Mouse (Mus musculus): ENCODE measurements around the gene Synj2. TPM values are rescaled to one million over a fixed set of nuclear protein-coding genes. Genes with fewer than 3 reads are reported as not detected.

The Synj2 gene
- total RNA-seq, 2 experiments from 2014 or later: 64.0 to 66.9 TPM

- no peak for DNase-seq
Observed at GRCm38 (mm10) chr17:5935680-5936079, 5.4 kb upstream of the Synj2 start.

DNA sequence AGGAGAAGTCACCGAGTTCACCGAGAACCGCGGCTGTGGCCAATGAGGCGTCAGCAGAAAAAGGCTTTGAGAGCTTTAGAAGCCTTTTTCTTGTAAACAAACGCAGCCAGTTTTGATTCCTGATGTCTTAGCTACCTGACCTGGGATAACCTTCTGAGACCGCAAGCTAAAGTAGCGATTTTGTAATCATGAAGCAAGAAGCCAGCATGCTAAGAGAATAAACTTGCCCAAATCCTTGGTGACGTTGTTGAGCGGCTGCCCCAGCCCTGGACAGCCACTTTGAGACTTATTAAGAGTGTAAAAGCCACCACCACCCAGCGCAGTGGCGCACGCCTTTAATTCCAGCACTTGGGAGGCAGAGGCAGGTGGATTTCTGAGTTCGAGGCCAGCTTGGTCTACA is 4.8 kb upstream of the Synj2 start:
- no peak for DNase-seq

DNA sequence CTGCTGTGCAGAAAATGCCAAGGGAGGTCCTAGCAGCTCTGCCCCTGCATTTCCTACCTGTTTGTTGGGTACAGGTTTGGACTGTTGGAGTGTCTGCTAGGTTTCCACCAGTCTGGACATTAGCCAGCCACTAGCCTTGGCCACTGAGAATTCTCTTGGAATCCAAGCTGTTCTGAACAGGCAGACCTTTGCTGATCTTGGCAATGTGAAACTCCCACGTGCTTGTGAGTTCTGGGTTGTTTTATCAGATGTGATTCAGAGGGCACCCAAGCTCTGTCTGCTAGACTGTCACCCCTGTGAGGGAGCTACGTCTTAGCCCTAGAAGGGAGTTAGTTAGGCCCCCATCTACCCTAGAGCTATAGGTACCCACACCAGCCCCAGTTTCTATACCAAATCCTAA is 3.6 kb upstream of the Synj2 start:
- DNase-seq: no peak

DNA sequence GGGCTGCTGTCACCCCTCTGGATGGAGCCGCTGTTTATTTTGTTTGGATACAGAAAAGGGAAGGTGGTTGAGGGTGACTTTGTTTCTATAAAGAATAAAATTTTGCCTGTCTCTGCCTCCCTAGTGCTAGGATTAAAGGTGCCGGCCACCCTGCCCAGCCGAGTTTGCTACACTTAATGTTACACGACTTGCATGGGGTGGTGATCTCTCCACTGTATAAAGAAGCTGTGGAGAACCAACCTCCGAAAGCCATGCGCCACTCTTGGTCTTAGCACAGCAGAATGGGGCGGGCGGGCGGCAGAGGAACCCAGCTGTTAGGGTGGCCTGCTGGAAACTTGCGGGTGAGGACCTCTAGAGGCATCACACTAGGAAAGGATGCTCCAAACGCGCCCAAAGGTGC is 1.2 kb upstream of the Synj2 start:
- DNase-seq: no peak

- DNase-seq: peak; percentile 64
Observed at GRCm38 (mm10) chr17:5940792-5941191, 288 bp upstream of the Synj2 start.

- DNase-seq: no peak
Observed at GRCm38 (mm10) chr17:5942156-5942555, 1.1 kb downstream of the Synj2 start.

DNA sequence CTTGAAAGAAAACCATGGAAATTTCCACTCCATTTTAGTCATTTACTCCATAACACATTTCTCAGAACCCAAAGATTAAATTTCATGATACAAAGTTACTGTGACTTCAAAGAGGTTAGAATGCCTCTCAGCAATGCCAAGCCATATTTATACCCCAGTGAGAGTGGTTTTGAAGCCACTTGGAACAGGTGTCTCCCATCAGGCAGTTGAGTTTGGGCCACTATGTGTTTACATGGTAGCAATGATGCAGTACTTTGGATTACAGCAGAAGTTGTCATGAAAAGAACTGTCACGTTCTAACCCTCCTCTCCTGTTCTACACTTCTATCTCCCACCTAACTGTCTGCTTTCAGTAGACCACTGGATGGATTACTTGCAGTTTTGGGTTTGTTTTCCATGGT is 2.0 kb downstream of the Synj2 start:
- no peak for DNase-seq

DNA sequence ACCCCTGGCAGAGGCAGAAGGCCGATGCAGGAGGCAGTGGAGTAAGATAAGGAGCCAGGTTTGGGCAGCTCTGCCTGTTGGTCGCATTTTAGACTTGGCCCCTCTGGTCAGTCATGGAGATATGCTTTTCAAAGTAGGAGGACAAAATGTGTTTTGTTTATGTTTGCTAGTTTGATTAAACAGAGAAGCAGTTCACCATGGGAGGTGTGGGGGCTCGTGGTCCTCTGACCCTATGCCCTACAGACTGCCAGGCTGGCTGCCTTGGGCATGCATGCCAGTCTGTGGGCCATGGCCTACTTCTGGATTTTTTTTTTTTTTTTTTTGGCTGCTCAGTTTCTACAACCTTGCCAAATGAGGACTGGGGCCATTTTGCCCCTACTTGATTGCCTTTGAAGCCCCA is 6.0 kb downstream of the Synj2 start:
- no peak for DNase-seq

DNA sequence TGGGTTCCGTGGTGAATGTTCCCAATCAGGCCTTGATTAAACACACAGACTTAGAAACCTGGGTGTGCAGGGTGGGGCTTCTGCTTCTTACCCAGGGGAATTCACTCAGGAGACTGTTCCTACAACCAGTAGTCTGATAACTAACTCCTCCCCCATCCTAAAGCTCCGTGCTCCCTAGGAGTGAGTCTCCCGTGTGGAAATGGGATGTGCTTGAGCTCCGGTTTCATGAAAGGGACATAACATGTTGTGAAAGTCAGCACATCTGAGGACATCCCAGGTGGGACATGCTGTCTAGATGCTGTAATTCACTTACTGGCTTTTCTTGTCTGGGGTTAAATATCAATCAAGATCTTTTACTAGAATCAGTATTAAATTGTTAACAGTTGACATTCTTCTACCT is 11.4 kb downstream of the Synj2 start:
- DNase-seq: no peak

- DNase-seq: no peak
Observed at GRCm38 (mm10) chr17:5956350-5957000, 15.4 kb downstream of the Synj2 start.

- no peak for DNase-seq
Observed at GRCm38 (mm10) chr17:5957097-5957496, 16.0 kb downstream of the Synj2 start.

DNA sequence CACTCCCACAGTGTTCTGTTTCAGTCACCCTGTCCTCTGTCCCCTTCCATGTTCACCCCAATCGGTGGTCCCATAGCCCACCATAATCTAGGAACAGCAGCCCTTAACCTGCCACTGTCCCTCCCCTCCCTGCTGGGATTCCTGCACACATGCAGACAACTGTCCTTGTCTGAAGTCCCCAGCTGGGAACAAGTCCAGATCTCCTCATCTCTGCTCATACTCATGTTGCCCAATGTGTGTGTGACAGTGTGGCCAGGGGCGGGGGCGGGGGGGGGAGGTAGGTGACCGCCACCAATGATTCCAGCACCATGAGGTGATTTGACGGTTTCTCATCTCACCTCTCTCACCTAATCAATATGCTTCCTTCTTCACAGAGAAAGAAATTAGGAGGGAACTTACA is 17.1 kb downstream of the Synj2 start:
- DNase-seq: no peak

DNA sequence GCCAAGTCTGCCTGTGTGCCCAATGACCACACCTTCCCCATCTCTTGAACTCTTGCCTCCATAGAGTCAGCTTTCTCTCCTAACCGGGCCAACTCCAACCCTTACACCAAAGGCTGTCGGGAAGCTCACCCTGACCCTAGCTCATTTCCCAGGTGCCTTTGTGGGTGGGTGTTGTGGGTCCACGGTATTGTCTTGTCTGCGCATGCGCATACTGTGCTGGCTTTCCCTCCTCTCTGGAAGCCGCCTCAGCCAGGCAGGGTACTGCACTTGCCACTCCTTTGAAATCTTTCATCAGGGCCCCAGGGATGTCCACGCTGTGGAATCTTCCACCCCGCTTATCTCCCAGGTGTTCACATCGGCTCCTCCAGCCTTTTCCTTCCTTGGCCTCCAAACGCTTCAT is 17.6 kb downstream of the Synj2 start:
- no peak for DNase-seq

DNA sequence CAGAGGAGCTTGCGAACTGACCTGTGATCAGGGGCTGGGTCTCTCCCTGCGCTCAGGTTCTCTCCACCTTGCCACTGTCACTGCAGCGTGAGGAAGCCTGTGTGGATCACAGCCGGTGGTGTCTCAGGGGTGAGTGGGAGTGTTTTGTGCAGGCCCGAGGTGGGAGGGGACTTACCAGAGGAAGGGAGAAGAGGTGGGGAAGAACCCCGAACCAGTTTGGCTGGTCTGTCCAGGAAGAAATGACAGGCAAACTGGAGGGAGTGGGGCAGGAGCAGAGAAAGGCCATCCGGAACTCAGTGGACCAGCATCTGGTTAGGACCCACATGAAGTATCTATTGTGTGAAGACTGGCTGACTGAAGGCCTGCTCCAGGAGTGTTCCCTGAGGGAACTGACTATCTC is 18.0 kb downstream of the Synj2 start:
- DNase-seq: no peak

DNA sequence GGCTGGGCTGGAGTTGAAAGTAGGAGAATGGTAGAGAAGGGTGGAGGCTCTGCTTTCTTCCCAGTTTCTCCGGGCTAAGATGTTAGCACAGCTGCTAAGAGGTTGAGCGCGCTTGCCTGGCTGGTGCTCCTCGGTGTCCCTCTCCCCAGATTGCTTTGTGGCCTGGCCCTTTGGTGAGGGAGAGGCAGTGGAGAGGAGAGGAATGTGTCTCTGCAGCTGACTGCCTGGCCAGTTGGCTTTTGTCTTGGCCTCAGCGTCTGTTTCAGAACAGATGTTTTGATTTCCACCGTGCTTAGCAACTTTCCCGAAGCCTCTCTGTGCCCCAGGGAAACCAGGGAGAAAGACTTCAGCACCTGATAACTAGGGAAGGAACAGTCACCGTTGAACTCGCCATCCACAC is 18.7 kb downstream of the Synj2 start:
- no peak for DNase-seq

GRCm38 (mm10) chr17:5963766-5964165 is 22.7 kb downstream of the Synj2 start:
- DNase-seq: no peak

- no peak for DNase-seq
Observed at GRCm38 (mm10) chr17:5965084-5965781, 24.2 kb downstream of the Synj2 start.

DNA sequence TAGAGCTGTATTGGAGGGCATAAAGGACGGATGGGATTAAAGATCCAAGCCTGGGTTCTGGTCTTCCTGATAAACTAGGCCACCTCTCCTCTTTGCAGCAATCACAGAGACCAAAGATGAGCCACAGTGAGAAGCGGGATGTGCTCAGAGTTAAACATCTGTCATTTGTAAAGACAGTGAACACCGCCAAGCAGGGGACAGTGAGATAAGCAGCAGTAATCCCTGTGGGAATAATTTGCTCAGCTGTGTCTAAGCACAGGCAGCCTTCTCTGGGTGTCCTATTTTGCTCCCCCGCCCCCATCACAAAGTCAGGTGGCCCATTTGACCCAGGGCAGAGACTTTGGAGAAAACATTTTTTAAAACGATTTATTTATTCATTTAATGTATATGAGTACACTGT is 25.6 kb downstream of the Synj2 start:
- no peak for DNase-seq

DNA sequence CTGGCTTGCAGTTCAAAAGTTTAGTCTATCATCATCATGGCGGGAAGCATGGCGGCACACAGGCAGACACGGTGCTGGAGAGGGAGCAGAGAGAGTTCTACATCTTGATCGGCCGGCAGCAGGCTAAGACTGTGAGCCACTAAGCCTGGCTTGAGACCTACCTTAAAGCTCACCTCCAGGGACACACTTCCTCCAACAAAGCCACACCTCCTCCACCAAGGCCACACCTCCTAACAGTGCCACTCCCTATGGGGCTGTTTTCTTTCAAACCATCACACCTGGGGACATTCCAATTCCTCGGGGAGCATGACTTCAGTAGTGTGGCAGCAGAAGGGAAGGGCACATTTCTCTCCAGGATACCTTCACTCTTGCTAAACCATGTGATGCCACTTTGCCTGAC is 27.5 kb downstream of the Synj2 start:
- no peak for DNase-seq

GRCm38 (mm10) chr17:5969246-5969645 is 28.2 kb downstream of the Synj2 start:
- DNase-seq: no peak

DNA sequence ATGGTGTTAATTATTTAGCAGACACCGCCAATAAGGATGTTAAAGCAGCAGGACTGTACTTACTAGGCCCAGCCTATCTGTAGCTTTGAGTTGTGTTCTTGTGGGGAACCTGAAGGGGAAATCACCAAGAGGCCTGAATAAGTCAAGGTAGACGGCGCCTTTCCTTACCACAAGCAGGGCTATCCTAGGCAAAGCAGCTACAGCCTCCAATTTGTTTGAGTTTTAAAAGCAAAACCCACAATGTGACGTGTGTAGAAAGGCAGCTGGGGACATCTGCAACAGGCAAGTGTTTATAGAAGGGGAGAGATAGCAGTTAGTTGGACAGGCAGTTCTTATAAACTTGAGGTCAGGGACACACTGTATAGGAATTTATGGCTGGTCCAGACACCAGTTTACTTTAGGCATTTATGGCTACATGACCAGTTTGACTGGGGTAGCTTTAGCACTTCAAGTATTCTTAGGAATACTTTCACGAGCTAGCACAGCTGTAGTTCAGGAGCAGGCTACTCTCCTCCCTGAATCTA is 29.3 kb downstream of the Synj2 start:
- no peak for DNase-seq

DNA sequence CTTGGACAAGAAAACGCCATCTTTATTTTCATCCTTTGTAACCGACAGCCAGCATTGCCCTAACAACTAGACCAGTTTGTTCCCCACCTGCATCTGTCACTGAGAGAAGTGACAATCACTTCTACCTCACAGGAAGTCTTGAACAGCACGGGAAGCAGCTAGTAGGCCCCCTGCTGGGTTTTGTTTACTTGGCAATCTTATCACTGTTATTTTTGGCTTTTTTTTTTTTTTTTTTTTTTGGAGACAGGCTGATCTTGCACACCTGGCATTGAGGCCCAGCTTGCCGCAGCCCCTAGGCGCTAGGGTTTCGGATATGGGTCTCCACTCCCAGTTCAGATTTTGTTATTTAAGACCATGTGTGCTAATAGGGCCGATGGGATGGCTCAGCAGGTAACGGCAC is 32.5 kb downstream of the Synj2 start:
- DNase-seq: no peak

DNA sequence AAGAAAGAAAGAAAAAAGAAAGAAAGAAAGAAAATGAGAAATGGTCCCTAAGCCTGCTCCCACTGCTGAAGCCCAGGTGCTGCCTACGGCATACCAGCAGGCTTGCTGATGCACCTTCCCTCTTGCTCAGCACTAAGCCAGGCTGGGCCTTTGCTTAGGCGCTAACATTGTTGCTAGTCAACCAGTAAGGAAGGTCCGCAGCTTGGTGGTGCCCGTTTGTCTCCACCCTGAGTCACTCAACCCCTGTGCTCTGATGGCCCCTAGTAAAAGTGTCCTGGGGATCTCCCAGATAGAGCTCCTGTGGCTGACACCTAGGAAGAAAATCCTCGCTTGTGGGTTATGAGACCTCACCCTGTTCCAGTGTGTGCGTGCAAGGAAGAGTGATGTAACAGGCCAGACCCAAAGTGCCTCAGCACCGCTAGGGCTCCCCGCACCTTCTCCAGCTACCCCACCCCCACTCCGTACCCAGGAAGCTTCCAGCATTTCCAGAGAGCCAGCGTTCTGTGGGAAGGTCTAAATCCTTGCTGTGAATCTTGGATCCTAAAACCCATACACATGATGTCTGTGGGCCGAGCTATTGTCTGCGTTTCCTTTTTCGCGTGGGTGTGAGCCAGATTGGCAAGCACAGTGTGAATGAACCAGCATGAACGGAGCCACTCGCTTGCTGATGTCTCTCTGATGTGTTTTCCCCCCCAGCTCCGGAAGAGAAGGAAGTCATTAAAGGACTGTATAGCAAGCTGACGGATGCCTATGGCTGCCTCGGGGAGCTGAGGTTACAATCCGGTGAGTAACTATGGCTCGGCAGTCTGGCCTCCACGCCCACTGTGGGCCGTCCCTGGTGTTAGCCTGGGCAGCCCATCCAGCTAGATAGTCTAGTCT is 34.3 kb downstream of the Synj2 start:
- peak; percentile 80 to 81 for DNase-seq
